Mouse (Mus musculus): Measurements from ENCODE around the gene Cabin1. TPM values are rescaled to one million over a fixed set of nuclear protein-coding genes. Genes with fewer than 3 reads are reported as not detected.

Cabin1 gene
- polyA plus RNA-seq, 1 experiment: 31.2 TPM

GRCm38 (mm10) chr10:75600189-75600730 is 163.9 kb downstream of the Cabin1 start:
- TF ChIP-seq GATA1 (IDR thresholded peaks at IDR 0.05; ENCODE audit: borderline replicate concordance, low read length) (no peak), FLI1 (IDR thresholded peaks at IDR 0.05; ENCODE audit: low read length) (no peak)
- Histone ChIP-seq H3K4me3 (replicated peaks) (no peak overlapping the region), H3K36me3 (replicated peaks; ENCODE audit: low read length) (peaks cover 26% of the 10 kb centered on the region), H3K4me1 (peaks cover 21% of the 10 kb centered on the region), H3K9me3 (peaks cover 14% of the 10 kb centered on the region), H3K27me3 (replicated peaks) (peaks cover 25% of the 10 kb centered on the region)

Other genes with a start within 250 kb of the Cabin1 start
- gene Snrpd3, start 246.8 kb downstream of the Cabin1 start, polyA plus RNA-seq (2012; ENCODE audit: insufficient read depth, low replicate concordance): 18.1 TPM in 1 of 2 replicates, not detected in the other
- 17.3 and 19.1 TPM in 2 replicates for gene Gucd1, start 246.4 kb downstream of the Cabin1 start, polyA plus RNA-seq (2012; ENCODE audit: insufficient read depth, low replicate concordance)
- gene Lrrc75b, start 204.0 kb downstream of the Cabin1 start, polyA plus RNA-seq (2012; ENCODE audit: insufficient read depth, low replicate concordance): not detected in 2 replicates
- 0.84 TPM in 1 of 2 replicates, not detected in the other for gene Ggt1, start 202.7 kb downstream of the Cabin1 start, polyA plus RNA-seq (2012; ENCODE audit: insufficient read depth, low replicate concordance)
- gene Ggt5, start 175.0 kb downstream of the Cabin1 start, polyA plus RNA-seq (2012; ENCODE audit: insufficient read depth, low replicate concordance): 4.5 and 13.7 TPM in 2 replicates
- gene Susd2, start 120.3 kb downstream of the Cabin1 start, polyA plus RNA-seq (2012; ENCODE audit: insufficient read depth, low replicate concordance): 0.17 TPM in 1 of 2 replicates, not detected in the other
- gene Ddt, start 9.1 kb upstream of the Cabin1 start, polyA plus RNA-seq (2012; ENCODE audit: insufficient read depth, low replicate concordance): 51.1 and 91.0 TPM in 2 replicates
- not detected in 2 replicates for gene Gm20441, start 16.6 kb upstream of the Cabin1 start, polyA plus RNA-seq (2012; ENCODE audit: insufficient read depth, low replicate concordance)
- 1.6 TPM in 1 of 2 replicates, not detected in the other for gene Gstt3, start 17.1 kb upstream of the Cabin1 start, polyA plus RNA-seq (2012; ENCODE audit: insufficient read depth, low replicate concordance)
- gene Gstt1, start 34.2 kb upstream of the Cabin1 start, polyA plus RNA-seq (2012; ENCODE audit: insufficient read depth, low replicate concordance): 44.0 and 52.9 TPM in 2 replicates
- gene Gstt4, start 58.2 kb upstream of the Cabin1 start, polyA plus RNA-seq (2012; ENCODE audit: insufficient read depth, low replicate concordance): 0.10 TPM in 1 of 2 replicates, not detected in the other
- 2.3 TPM in 1 of 2 replicates, not detected in the other for gene Gstt2, start 73.1 kb upstream of the Cabin1 start, polyA plus RNA-seq (2012; ENCODE audit: insufficient read depth, low replicate concordance)
- 3,756 and 4,116 TPM in 2 replicates for gene Mif, start 95.9 kb upstream of the Cabin1 start, polyA plus RNA-seq (2012; ENCODE audit: insufficient read depth, low replicate concordance)
- 1.2 and 44.8 TPM in 2 replicates for gene Derl3, start 129.1 kb upstream of the Cabin1 start, polyA plus RNA-seq (2012; ENCODE audit: insufficient read depth, low replicate concordance)
- gene Smarcb1, start 157.3 kb upstream of the Cabin1 start, polyA plus RNA-seq (2012; ENCODE audit: insufficient read depth, low replicate concordance): 241 and 345 TPM in 2 replicates
- 113 and 164 TPM in 2 replicates for gene Chchd10, start 168.8 kb upstream of the Cabin1 start, polyA plus RNA-seq (2012; ENCODE audit: insufficient read depth, low replicate concordance)
- gene Mmp11, start 172.2 kb upstream of the Cabin1 start, polyA plus RNA-seq (2012; ENCODE audit: insufficient read depth, low replicate concordance): 0.19 TPM in 1 of 2 replicates, not detected in the other
- not detected in 2 replicates for gene Gm867, start 176.3 kb upstream of the Cabin1 start, polyA plus RNA-seq (2012; ENCODE audit: insufficient read depth, low replicate concordance)
- not detected in 2 replicates for gene Vpreb3, start 178.7 kb upstream of the Cabin1 start, polyA plus RNA-seq (2012; ENCODE audit: insufficient read depth, low replicate concordance)
- gene Gm5134, start 190.2 kb upstream of the Cabin1 start, polyA plus RNA-seq (2012; ENCODE audit: insufficient read depth, low replicate concordance): not detected in 2 replicates

All from megakaryocyte, embryonic 14.5 days (primary cell).